Mouse (Mus musculus) liver, postnatal 0 days (tissue): ENCODE results near the gene Mkln1. TPM values are rescaled to one million over a fixed set of nuclear protein-coding genes. Genes with fewer than 3 reads are reported as not detected.

Experiments
- ATAC-seq: fragments of 200-750 bp; cut with Nextera tagmentation; 2 replicates; pipeline ENCODE4 v1.8.0; 2017; ENCODE audit warnings: mild to moderate bottlenecking, moderate library complexity
- DNase-seq: peaks from one replicate; pipeline ENCODE4 v3.0.0-alpha.2; 2016
- H3K27ac ChIP-seq: fragments of 300-500 bp; sonication (generic); 2 replicates; pipeline ENCODE4 v1.5.1; 2014; ENCODE audit warnings: antibody characterized with exemption, moderate library complexity, mild to moderate bottlenecking, low read depth
- H3K27me3 ChIP-seq: fragments of 300-500 bp; sonication (generic); 2 replicates; pipeline ENCODE4 v1.6.1; 2014; ENCODE audit warnings: low read length, control low read depth, mixed read lengths; ENCODE audit not compliant: insufficient read depth
- H3K36me3 ChIP-seq: fragments of 300-500 bp; sonication (generic); replicated peaks from 2 replicates; pipeline ENCODE4 v1.6.1; 2014; ENCODE audit warnings: mild to moderate bottlenecking, control low read depth, low read length, moderate library complexity, mixed read lengths; ENCODE audit not compliant: insufficient read depth
- H3K4me1 ChIP-seq: fragments of 300-500 bp; sonication (generic); 2 replicates; pipeline ENCODE4 v1.6.1; 2014; ENCODE audit warnings: antibody characterized with exemption, mild to moderate bottlenecking, control low read depth; ENCODE audit not compliant: insufficient read depth
- H3K4me2 ChIP-seq: fragments of 300-500 bp; sonication (generic); 2 replicates; pipeline ENCODE4 v1.6.1; 2014; ENCODE audit warnings: low read depth, mild to moderate bottlenecking, low read length, moderate library complexity, mixed read lengths
- H3K4me3 ChIP-seq: fragments of 300-500 bp; sonication (generic); 2 replicates; pipeline ENCODE4 v1.5.1; 2014; ENCODE audit warnings: low read depth, low read length
- H3K9ac ChIP-seq: fragments of 300-500 bp; sonication (generic); replicated peaks from 2 replicates; pipeline ENCODE4 v1.6.1; 2014; ENCODE audit warnings: mild to moderate bottlenecking, moderate library complexity
- H3K9me3 ChIP-seq: fragments of 300-500 bp; sonication (generic); 2 replicates; pipeline ENCODE4 v1.6.1; 2016; ENCODE audit warnings: mild to moderate bottlenecking, control low read depth, low read length, mixed read lengths
- CTCF ChIP-seq: sonication (generic); IDR thresholded peaks from 2 replicates; pipeline ENCODE4 v1.5.1; 2016; ENCODE audit warnings: antibody characterized with exemption, low read depth
- EP300 ChIP-seq: IDR thresholded peaks from 2 replicates; pipeline ENCODE4 v1.6.1; 2016; ENCODE audit warnings: antibody characterized with exemption, low read depth, mild to moderate bottlenecking
- WGBS: fragments of 180-500 bp; shearing (Covaris S2); extraction: QIAGEN DNeasy Blood & Tissue Kit; methylation state at CpG from one replicate; pipeline ENCODE4 v1.1.7; 2014; ENCODE audit not compliant: insufficient replicate concordance; 5-methylcytosine and 5-hydroxymethylcytosine counted together
- polyA plus RNA-seq: library from polyadenylated mRNA; unstranded; fragments of >200 nt; fragmentation: Nextera tagmentation; extraction: Ambion mirVana; gene quantifications from 2 replicates; pipeline ENCODE4 v1.2.1, GENCODE M21; 2015

The Mkln1 gene
- polyA plus RNA-seq, 1 experiment from 2014 or later: 103 TPM

GRCm38 (mm10) chr6:31531880-31532279 lies 133.3 kb downstream of the Mkln1 start:
- no peaks in the 10 kb centered on the region for H3K27me3 ChIP-seq
- no peak overlapping the region for H3K4me2 ChIP-seq
- H3K4me1 ChIP-seq: 0 out of 2 replicates have a peak, but pooled peaks cover 1% of the 10 kb centered on the region
- TF ChIP-seq CTCF (no peak), EP300 (no peak)
- H3K27ac ChIP-seq: no peak overlapping the region
- H3K9me3 ChIP-seq: no peaks in the 10 kb centered on the region
- H3K4me3 ChIP-seq: no peak overlapping the region
- 69% methylated on average over 3 of the region's 3 CpGs for WGBS
- no peak for ATAC-seq
- H3K9ac ChIP-seq: no peak overlapping the region
- no peak for DNase-seq
- no peaks in the 10 kb centered on the region for H3K36me3 ChIP-seq

- no peaks in the 10 kb centered on the region for H3K27me3 ChIP-seq
- no peak overlapping the region for H3K4me2 ChIP-seq
- WGBS: 91% methylated on average over 5 of the region's 5 CpGs
- no peak overlapping the region for H3K27ac ChIP-seq
- DNase-seq (no peak), ATAC-seq (no peak)
- H3K4me3 ChIP-seq: no peak overlapping the region
- no peak overlapping the region for H3K9ac ChIP-seq
- no peaks in the 10 kb centered on the region for H3K36me3 ChIP-seq
- H3K9me3 ChIP-seq: no peaks in the 10 kb centered on the region
- TF ChIP-seq CTCF (no peak), EP300 (no peak)
- 0 out of 2 replicates have a peak, but pooled peaks cover 4% of the 10 kb centered on the region for H3K4me1 ChIP-seq
Observed at GRCm38 (mm10) chr6:31534705-31535104, 136.2 kb downstream of the Mkln1 start.

- Histone ChIP-seq H3K27ac (no peak overlapping the region), H3K36me3 (no peaks in the 10 kb centered on the region), H3K4me2 (no peak overlapping the region), H3K9ac (no peak overlapping the region; the same call in 1 of the 2 replicates), H3K4me3 (no peak overlapping the region), H3K4me1 (0 out of 2 replicates have a peak, but pooled peaks cover 4% of the 10 kb centered on the region), H3K27me3 (no peaks in the 10 kb centered on the region), H3K9me3 (no peaks in the 10 kb centered on the region)
- WGBS: 48% methylated on average over 4 of the region's 4 CpGs
- ATAC-seq: no peak
- DNase-seq: no peak
- TF ChIP-seq EP300 (no peak), CTCF (no peak)
Observed at GRCm38 (mm10) chr6:31537193-31537592, 138.7 kb downstream of the Mkln1 start.

GRCm38 (mm10) chr6:31538112-31538511 lies 139.6 kb downstream of the Mkln1 start:
- H3K4me3 ChIP-seq: no peak overlapping the region
- ATAC-seq (no peak), DNase-seq (no peak)
- H3K27me3 ChIP-seq: no peaks in the 10 kb centered on the region
- H3K36me3 ChIP-seq: no peaks in the 10 kb centered on the region
- H3K9ac ChIP-seq: no peak overlapping the region
- no peak for TF ChIP-seq CTCF
- peak; percentile 36; the same call in 1 of the 2 replicates for TF ChIP-seq EP300
- H3K4me2 ChIP-seq: no peak overlapping the region
- 0 out of 2 replicates have a peak, but pooled peaks cover 4% of the 10 kb centered on the region for H3K4me1 ChIP-seq
- no peaks in the 10 kb centered on the region for H3K9me3 ChIP-seq
- H3K27ac ChIP-seq: no peak overlapping the region
- 56% methylated on average over 1 of the region's 1 CpGs for WGBS

- no peak for TF ChIP-seq CTCF
- no peak for TF ChIP-seq EP300
- Histone ChIP-seq H3K27ac (no peak overlapping the region), H3K9ac (no peak overlapping the region), H3K9me3 (no peaks in the 10 kb centered on the region), H3K36me3 (no peaks in the 10 kb centered on the region), H3K4me1 (0 out of 2 replicates have a peak, but pooled peaks cover 4% of the 10 kb centered on the region), H3K27me3 (no peaks in the 10 kb centered on the region), H3K4me3 (no peak overlapping the region), H3K4me2 (no peak overlapping the region)
- DNase-seq (no peak), ATAC-seq (no peak)
- WGBS: 68% methylated on average over 6 of the region's 6 CpGs
Observed at GRCm38 (mm10) chr6:31540018-31540417, 141.5 kb downstream of the Mkln1 start.

- ATAC-seq (0 out of 2 replicates have a peak, but pooled peaks have one; percentile 10), DNase-seq (no peak)
- H3K9ac ChIP-seq: no peak overlapping the region
- 56% methylated on average over 4 of the region's 4 CpGs for WGBS
- no peaks in the 10 kb centered on the region for H3K27me3 ChIP-seq
- no peak for TF ChIP-seq EP300
- TF ChIP-seq CTCF: no peak
- no peaks in the 10 kb centered on the region for H3K9me3 ChIP-seq
- no peaks in the 10 kb centered on the region for H3K4me1 ChIP-seq
- 0 out of 2 replicates have a peak overlapping the region, but pooled peaks have one; percentile 13 for H3K27ac ChIP-seq
- H3K4me2 ChIP-seq: no peak overlapping the region
- no peaks in the 10 kb centered on the region for H3K36me3 ChIP-seq
- no peak overlapping the region for H3K4me3 ChIP-seq
Observed at GRCm38 (mm10) chr6:31544318-31544717, 145.8 kb downstream of the Mkln1 start.
